25 mouse cellular contexts compared by ENCODE assay signal in the genomic region with DNA sequence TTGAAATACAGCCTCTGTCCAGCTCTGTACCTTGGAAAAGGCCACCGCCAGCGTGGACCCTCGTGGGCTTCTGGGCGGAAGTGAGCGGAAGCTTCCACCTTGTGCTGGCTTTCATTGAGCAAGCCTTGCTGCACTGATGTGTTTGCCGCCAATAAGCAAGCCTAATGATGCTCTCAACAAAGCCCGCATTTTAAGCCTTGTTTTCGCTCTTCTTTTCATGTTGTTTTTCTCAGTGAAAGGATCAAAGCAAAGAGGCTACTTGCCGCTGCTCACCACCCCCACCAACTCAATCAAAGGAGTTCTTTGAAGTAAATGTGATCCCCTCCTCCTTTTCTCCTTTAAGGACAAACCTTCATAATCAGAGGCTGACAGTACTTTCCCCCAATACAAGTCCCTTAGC.
DNase-seq lines count a peak whose midpoint lies in the region; ATAC-seq lines count a peak whose summit lies in the region.
"Had no signal": no experiment of that assay in that cellular context is flagged by ENCODE, and none has a peak within 500 bp of the region (broad histone marks: within the 10 kb centered on the region; RNA-seq: fewer than 3 reads in every experiment).

No protein-coding gene starts in this region.

- H3K4me1 ChIP-seq in midbrain, embryonic 16.5 days (ENCODE audit: control insufficient read depth, insufficient read depth, low read length), result peaks cover 3% of the 10 kb centered on the region; the same call in 1 of the 2 replicates
- H3K4me1 ChIP-seq in midbrain, embryonic 11.5 days (ENCODE audit: control insufficient read depth, insufficient read depth, low read length), result peaks cover 2% of the 10 kb centered on the region; the same call in 1 of the 2 replicates
- 0 out of 2 replicates have a peak, but pooled peaks cover 4% of the 10 kb centered on the region for H3K4me1 ChIP-seq in forebrain, embryonic 15.5 days
- H3K4me1 ChIP-seq: heart, embryonic 10.5 days; liver, embryonic 15.5 days; neural tube, embryonic 13.5 days; stomach, embryonic 15.5 days had no signal

- H3K9ac ChIP-seq in midbrain, embryonic 16.5 days (ENCODE audit: low read depth, low read length), result no peak overlapping the region
- no peak overlapping the region for H3K9ac ChIP-seq in midbrain, embryonic 11.5 days (ENCODE audit: low read length)
- H3K9ac ChIP-seq in forebrain, embryonic 15.5 days (replicated peaks), result 0 out of 2 replicates have a peak overlapping the region, but pooled peaks have one; percentile 1
- H3K9ac ChIP-seq: heart, embryonic 15.5 days; liver, embryonic 15.5 days; lung, embryonic 14.5 days; neural tube, embryonic 13.5 days; stomach, embryonic 15.5 days had no signal

- H3K27ac ChIP-seq in midbrain, embryonic 16.5 days (ENCODE audit: low read length), result 0 out of 2 replicates have a peak overlapping the region, but pooled peaks have one; percentile 33
- no peak overlapping the region for H3K27ac ChIP-seq in midbrain, embryonic 11.5 days (ENCODE audit: low read depth, low read length)
- no peak overlapping the region for H3K27ac ChIP-seq in forebrain, embryonic 15.5 days (replicated peaks)
- H3K27ac ChIP-seq: heart, embryonic 10.5 days; heart, embryonic 15.5 days; kidney, postnatal 0 days; liver, embryonic 15.5 days; neural tube, embryonic 13.5 days; stomach, embryonic 15.5 days had no signal

- 28% methylated on average over 9 of the region's 9 CpGs for WGBS in midbrain, embryonic 16.5 days
- WGBS in midbrain, embryonic 11.5 days, result 42% methylated on average over 9 of the region's 9 CpGs
- 23% methylated on average over 9 of the region's 9 CpGs for WGBS in forebrain, embryonic 15.5 days

- H3K9me3 ChIP-seq in midbrain, embryonic 16.5 days (replicated peaks; ENCODE audit: control insufficient read depth, low read length, poor library complexity, severe bottlenecking), result no peaks in the 10 kb centered on the region
- H3K9me3 ChIP-seq in midbrain, embryonic 11.5 days (ENCODE audit: control insufficient read depth, low read length), result no peaks in the 10 kb centered on the region
- H3K9me3 ChIP-seq in forebrain, embryonic 15.5 days, result no peaks in the 10 kb centered on the region
- H3K9me3 ChIP-seq: heart, embryonic 10.5 days; heart, embryonic 15.5 days; liver, embryonic 15.5 days; stomach, embryonic 15.5 days had no signal

- no peaks in the 10 kb centered on the region for H3K36me3 ChIP-seq in midbrain, embryonic 16.5 days (ENCODE audit: control insufficient read depth, insufficient read depth, low read length)
- H3K36me3 ChIP-seq in midbrain, embryonic 11.5 days (ENCODE audit: control insufficient read depth, insufficient read depth, low read length), result no peaks in the 10 kb centered on the region
- H3K36me3 ChIP-seq in forebrain, embryonic 15.5 days, result no peaks in the 10 kb centered on the region
- H3K36me3 ChIP-seq: G1E; heart, embryonic 10.5 days; heart, embryonic 15.5 days; liver, embryonic 15.5 days; neural tube, embryonic 13.5 days; stomach, embryonic 15.5 days had no signal

- H3K4me3 ChIP-seq in midbrain, embryonic 16.5 days (ENCODE audit: low read depth, low read length), result no peak overlapping the region
- no peak overlapping the region for H3K4me3 ChIP-seq in midbrain, embryonic 11.5 days (ENCODE audit: low read depth, low read length)
- H3K4me3 ChIP-seq in forebrain, embryonic 15.5 days, result 0 out of 2 replicates have a peak overlapping the region, but pooled peaks have one; percentile 3
- H3K4me3 ChIP-seq: heart, embryonic 10.5 days; heart, embryonic 15.5 days; liver, embryonic 15.5 days; neural tube, embryonic 13.5 days; stomach, embryonic 15.5 days had no signal

- H3K4me2 ChIP-seq in midbrain, embryonic 16.5 days (ENCODE audit: low read length), result no peak overlapping the region
- no peak overlapping the region for H3K4me2 ChIP-seq in midbrain, embryonic 11.5 days
- peak overlapping the region; percentile 26; the same call in 1 of the 2 replicates for H3K4me2 ChIP-seq in forebrain, embryonic 15.5 days (replicated peaks)
- H3K4me2 ChIP-seq: heart, embryonic 15.5 days; liver, embryonic 15.5 days; lung, embryonic 14.5 days; neural tube, embryonic 13.5 days; stomach, embryonic 15.5 days had no signal

- DNase-seq in embryo, embryonic 10.5 days (ENCODE audit: low spot score), result peak; percentile 15
- DNase-seq in embryo, embryonic 11 days, result no peak
- DNase-seq in midbrain, embryonic 11.5 days (ENCODE audit: low spot score, missing footprints), result no peak
- no peak for DNase-seq in retina, embryonic 14.5 days (ENCODE audit: low spot score)
- no peak for DNase-seq in heart, adult 9 months (ENCODE audit: low spot score in 2 of 2)
- DNase-seq: adrenal gland, postnatal 10 days; cerebellum, adult 11-12 months; cerebellum, postnatal 10 days; kidney, adult 8-10 months; kidney, postnatal 4 days; layer of hippocampus, adult 9-11 months; lung, embryonic 14.5 days; lung, postnatal 14 days; right cerebral cortex, postnatal 14 days; thymus, postnatal 14 days had no signal

- no peaks in the 10 kb centered on the region for H3K27me3 ChIP-seq in midbrain, embryonic 16.5 days (ENCODE audit: control insufficient read depth, insufficient read depth, low read depth, low read length)
- H3K27me3 ChIP-seq in midbrain, embryonic 11.5 days (ENCODE audit: control insufficient read depth, insufficient read depth, low read length), result no peaks in the 10 kb centered on the region
- no peaks in the 10 kb centered on the region for H3K27me3 ChIP-seq in forebrain, embryonic 15.5 days
- H3K27me3 ChIP-seq: heart, embryonic 15.5 days; liver, embryonic 15.5 days; neural tube, embryonic 13.5 days; stomach, embryonic 15.5 days had no signal

- no peak for ATAC-seq in midbrain, embryonic 16.5 days
- no peak for ATAC-seq in midbrain, embryonic 11.5 days (ENCODE audit: low FRiP score)
- no peak for ATAC-seq in forebrain, embryonic 15.5 days (replicated peaks)
- ATAC-seq: intestine, embryonic 16.5 days had no signal
